Mouse (Mus musculus): ENCODE results near the gene Cabp1. TPM values are rescaled to one million over a fixed set of nuclear protein-coding genes. Genes with fewer than 3 reads are reported as not detected.

The Cabp1 gene
- total RNA-seq, 2 experiments from 2014 or later, result 107 to 115 TPM

DNA sequence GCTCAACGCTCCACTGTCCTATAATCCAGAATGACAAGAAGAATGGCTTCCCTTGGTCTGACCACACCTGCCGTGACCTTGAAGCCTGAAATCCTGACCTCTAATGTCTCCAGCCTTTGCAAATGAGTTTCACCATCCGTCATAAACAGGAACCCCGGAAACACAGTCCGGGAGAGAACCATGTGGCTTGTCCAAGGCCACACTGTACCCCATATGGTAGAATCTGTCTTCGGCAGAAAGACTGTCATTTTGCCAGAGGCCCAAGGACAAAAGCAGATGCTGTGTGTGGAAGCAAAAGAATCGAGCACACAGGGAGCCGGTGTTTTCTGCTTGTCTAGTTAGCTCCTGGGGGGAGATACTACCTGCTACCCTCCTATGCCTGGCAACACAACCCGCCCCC is 18.3 kb upstream of the Cabp1 start:
- no peak for DNase-seq (ENCODE audit: low spot score in 2 of 2)

DNA sequence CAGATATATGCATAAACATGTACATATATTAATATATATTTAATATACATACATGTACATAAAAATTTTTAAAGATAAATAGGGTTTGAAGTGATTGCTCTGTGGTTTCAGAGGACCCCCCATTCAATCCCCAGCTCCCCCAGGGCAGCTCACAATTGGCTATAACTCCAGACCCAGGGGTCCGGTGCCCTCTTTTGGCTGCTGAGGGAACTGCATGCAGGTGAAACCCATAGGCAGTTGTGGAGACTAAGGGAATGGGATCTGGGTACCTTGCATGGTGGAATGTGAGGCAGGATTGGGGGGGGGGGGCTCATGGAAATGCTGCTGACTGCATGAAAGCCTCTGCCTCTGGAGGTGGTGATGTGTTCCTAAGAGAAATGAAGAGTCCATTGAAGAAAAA is 16.2 kb upstream of the Cabp1 start:
- no peak for DNase-seq (ENCODE audit: low spot score in 2 of 2)

DNA sequence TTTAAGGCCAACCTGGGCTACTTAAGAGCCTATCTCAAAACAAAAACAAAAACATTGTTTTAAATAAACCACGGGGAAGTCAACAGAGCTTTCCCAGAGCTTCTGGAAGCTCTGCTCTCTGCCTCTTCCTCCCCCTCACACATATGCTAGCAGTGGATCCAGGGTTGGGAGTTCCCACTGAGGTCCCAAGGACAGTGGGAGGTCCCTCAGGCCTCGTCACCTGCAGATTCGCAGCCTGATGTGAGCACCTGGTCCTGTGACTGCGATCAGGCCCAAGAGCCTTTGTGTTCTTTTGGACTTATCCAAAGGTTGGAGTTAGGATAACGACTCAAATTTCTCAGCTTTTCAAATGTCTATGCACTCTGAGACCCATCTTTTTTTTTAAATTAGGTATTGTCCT is 14.4 kb upstream of the Cabp1 start:
- DNase-seq (ENCODE audit: low spot score in 2 of 2), result no peak

DNA sequence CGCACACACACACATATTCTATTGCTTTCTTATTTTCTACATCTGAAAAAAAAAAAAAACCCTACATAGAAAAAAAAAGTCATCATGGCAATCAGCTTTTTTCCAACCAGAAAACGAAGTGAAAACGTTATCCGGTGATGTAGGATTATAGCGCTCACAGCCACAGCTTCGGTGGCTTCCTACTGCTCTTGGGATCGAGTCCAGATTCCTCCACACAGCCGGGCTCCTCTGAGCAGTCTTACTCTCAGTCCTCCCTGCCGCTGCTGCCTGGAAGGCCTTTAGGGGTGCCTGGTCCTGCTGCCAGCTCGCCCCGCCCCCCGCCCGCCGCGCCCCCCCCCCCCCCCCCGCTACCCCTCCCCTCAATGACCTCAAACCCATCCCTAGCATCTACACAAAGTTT is 13.7 kb upstream of the Cabp1 start:
- DNase-seq (ENCODE audit: low spot score in 2 of 2), result no peak

DNA sequence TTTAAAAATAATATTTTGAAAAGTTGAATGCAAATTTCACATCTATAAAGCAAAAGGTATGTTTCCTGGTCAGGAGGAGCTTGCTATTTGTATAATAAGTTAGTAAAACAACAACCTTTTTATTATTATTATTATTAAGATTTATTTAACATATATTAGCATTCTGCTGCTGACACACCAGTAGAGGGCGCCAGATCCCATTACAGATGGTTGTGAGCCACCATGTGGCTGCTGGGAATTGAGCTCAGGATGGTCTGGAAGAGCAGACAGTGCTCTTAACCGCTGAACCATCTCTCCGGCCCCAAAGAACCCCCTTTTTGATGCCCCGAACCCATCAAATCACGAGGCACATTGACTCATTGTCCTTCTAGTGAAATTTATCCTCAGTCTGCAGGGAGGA is 13.1 kb upstream of the Cabp1 start:
- DNase-seq (ENCODE audit: low spot score in 2 of 2), result no peak

DNA sequence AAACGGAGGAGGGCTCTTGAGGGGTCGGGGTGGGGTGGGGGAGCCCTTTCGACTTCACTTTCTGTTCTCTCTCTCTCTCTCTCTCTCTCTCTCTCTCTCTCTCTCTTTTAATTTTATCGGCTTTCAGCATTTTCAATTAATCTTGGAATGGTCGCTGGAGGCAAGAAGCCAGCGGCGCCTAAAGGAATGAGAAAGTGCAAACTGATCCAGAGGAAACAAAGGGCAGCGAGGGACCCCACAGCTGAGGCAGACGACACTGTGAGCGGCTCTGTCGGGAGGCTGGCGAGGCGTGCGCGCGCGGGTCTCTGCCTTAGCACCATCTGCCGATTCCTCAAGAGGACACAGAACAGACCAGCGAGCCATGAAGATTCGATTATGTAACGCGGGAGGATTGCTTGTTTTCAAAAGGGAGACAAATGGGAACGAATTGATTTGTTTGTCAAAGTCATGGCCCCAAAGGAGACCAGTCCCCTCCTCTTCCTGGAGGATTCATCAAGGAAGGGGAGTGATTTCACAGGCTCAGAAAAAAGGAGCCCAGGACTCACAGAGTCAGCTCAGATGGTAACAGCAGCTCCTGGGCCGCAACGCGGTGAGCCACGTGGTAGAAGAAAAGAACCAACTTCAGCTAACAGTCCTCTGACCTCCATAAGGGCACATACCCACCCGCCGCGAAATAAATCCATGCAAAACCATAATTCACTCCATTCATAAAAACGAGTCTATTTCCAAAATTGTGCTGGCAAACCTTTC is 10.6 kb upstream of the Cabp1 start:
- peak in 1 of 2 experiments; percentile 53 for DNase-seq (ENCODE audit: low spot score in 2 of 2)

DNA sequence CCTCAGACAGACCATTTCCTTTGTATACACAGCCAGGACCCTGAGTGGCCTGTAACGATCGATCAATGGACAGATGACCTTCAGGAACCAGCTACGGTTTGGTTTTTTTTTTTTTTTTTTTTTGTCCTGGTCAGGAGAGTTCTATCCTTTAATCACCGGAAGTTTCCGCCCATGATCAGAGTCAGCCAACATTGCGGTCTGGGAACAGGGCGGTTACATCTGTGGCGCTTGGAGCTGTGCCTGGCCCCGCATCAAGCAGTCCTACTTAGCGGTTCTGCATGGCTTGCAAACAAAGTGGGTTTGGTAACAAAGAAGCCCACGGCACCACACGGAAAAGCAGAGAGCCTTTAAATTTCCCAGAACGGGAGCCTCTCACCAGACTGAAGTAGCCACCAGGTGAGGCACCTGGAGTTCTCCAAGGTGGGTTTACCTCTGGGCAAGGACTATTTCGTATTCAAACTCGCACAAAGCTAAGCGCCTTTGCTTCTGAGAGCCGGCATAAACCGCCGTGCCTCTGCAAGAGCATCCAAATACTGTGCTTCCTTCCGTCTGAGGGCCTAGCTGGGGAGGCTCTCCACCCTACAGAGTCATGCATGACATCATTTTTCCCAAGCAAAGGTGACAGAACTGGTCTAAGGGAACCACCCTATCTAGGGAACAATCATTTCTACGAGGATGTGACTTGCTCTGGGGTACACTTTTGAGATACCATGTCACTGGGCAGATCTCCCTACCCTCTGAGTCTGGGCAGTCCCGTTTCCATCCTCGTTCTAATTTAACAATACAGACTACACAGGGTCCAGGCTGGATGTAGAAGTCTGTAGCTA is 9.8 kb upstream of the Cabp1 start:
- no peak for DNase-seq (ENCODE audit: low spot score in 2 of 2)

DNA sequence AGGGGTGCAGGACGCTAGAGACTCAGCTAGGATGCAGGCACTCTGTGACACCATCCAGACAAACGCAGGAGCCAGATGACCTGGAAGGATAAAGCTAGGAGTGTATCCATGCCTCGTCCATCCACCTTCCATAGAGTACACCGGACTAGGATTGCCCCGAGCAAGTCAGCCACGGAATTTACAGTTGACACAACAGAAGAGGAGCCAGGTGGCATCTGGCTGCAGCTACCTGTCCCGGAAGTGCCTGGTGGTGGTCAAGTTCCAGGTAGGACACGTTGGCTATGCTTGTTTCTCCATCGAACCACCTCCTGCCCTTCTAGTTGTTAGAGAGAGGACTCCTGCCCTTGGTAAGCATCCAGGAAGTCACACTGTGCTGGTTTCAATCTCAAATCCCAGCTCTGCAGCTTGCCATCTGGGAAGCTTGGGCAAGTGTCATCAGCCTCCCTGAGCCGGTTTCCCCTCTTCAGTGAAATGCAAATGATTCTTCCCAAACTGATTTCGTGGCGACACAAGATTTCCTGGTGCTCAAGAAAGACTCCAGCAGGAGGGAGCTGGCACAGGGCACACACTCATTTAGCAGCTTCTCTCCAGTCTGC is 543 bp upstream of the Cabp1 start:
- no peak for DNase-seq (ENCODE audit: low spot score in 2 of 2)

DNA sequence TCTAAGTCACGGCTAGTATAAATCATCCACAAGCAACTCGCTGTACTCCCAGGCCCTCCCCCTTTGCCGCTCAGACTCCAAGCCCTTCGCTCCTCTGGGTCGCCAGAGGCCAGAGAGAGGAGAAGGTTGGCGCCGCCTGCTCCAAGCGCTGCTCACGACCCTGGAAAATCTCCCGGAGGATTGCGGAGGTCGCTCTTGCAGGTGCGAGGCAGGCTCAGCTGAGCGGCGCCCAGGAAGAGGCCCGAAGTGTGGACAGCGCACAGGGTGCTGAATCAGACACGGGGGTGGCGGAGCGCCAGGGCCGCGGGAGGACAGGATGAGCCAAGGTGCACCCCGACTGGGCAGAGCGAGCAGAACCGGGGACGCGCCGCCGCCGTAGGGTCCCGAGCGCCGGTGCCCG is 955 bp downstream of the Cabp1 start:
- DNase-seq (ENCODE audit: low spot score in 2 of 2), result no peak

DNA sequence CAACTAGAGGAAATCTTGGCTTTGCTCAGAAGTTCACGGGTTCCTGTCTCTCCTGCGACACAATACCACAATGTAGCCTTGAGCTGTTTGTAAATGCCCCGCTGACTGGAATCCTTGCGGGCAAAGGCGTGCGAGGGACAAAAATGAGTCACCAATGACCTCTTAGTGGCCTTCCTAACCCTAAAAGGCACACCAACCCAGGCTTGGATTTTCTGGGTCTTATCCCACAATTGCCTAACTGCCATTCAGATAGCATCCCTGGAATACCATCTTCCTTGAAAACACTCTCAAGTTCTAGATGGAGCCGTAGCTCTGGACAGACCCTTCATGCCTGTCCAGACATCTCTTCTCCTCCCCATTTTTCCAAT is 1.4 kb downstream of the Cabp1 start:
- DNase-seq (ENCODE audit: low spot score in 2 of 2), result no peak

DNA sequence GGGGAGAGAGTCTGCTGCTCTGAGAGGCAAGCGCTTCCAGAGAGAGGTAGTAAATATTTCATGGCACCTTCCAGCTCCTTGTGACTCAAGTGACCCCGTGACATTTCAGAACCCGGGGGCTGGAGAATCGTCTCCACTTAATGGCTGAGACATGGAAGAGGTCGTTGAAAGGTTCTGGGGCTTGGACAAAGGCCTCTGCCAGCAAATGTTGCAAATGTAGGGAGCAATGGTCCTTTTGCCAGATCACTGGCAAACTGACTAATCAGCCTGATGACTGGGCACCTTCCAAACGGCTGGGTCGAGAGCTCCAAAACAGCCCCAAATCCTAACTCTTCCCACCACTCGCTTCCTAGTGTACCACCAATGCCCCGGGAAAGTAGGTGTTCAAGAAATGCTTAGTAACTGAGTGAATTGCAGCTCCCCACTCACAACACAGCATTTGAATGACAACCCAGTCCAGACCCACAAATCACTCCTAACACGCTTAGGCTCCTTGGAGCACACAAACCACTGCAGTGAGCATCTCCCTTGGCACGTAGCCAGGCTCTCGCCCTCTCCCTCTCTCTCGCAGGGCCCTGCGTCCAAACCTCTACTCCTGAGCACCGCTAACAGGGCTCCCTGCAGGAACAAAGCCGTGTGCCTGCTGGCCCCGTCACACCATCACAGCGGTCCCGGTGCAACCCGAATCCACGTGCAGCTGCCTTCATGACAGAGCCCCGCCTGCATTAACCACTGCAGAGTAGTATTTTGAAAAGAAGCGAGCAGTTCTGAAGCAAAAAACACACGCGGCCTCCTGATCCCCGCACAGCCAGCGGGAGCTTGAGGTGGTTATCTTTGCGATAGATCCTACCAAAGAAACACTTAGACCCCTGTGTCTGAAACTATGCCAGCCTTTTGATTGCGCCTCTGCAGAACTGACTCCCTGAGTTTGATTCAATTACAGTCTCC is 2.0 kb downstream of the Cabp1 start:
- no peak for DNase-seq (ENCODE audit: low spot score in 2 of 2)

DNA sequence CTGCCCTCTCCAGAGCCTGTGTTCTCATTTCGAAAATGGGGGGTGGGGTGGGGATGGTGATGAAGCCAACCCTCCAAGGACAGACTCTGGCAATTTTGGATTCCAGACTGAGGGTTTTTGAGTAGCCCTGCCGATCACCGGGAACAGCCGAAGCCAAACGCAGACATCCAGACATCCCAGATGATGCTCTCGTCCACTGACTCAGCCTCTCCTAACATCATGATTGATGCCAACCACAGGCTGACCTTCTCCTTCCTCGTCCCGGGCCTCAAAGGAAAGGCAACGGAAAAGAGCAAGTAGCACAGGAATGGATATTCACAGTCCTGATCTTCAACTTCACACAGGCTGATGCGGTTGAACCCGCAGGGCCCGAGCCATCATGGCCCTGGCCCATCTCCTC is 4.1 kb downstream of the Cabp1 start:
- no peak for DNase-seq (ENCODE audit: low spot score in 2 of 2)

DNA sequence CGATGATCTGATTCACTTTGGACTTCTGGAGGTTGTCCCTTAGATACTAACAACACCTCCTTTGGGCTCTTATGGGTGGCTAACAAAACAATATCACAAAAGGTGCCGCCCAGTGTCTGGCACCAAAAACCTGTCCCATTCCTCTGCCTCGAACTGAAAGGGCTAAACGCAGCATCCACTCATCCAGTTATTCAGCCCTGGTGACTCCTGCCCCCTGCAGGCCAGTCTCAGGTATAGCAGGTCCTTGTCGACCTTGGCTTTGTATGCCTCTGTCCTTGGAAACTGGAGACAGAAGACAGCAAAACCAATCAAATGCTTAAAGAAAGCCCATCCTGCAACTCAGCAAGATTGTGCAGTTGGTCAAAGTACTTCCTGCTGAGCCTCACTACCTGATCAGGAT is 5.4 kb downstream of the Cabp1 start:
- DNase-seq (ENCODE audit: low spot score in 2 of 2), result no peak

DNA sequence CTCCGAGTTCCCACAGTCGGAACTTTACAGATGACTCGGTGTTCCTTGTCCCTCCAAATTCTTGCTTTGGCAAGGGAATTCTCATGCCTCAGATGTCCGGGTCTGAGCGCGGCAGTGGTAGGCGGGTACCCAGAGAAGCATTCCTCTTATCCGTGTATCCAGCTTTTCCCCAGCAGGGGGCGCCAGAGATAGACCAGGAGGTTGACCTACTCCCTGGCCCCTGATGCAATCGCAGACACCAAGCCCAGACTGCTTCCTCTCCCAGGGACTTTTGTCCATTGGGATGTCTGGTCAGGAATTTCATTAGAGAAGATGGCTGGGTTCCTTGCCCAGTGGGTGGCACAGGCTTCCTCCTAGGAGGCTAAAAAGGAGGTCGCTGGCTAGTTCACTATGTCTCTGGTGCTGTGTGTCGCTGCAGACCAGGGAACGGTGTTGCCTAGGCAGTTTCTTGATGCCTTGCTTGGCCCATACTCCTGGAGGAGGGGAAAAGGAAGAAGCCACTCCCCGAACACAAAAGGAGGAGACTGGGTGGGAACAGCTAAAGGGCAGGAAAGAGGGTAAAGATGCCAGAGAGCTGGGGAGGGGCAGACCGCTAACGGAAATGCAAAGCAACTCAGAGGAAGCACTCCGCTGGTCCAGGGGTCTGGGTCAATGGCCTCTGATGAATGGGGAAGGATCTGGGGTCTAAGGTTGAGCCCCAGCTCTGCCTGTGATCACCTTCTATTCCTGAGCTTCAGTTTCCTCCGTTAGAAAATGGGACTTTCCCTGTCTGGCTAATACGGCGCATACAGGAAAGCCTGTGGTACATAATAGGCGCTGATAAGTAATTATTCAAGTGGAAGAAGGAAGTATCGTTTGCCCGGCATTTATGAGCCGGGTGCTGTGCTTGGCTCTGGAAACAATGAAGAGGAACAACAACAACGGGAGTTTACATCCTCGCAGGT is 6.7 kb downstream of the Cabp1 start:
- peak; percentile 90 to 94 for DNase-seq (ENCODE audit: low spot score in 2 of 2)

DNA sequence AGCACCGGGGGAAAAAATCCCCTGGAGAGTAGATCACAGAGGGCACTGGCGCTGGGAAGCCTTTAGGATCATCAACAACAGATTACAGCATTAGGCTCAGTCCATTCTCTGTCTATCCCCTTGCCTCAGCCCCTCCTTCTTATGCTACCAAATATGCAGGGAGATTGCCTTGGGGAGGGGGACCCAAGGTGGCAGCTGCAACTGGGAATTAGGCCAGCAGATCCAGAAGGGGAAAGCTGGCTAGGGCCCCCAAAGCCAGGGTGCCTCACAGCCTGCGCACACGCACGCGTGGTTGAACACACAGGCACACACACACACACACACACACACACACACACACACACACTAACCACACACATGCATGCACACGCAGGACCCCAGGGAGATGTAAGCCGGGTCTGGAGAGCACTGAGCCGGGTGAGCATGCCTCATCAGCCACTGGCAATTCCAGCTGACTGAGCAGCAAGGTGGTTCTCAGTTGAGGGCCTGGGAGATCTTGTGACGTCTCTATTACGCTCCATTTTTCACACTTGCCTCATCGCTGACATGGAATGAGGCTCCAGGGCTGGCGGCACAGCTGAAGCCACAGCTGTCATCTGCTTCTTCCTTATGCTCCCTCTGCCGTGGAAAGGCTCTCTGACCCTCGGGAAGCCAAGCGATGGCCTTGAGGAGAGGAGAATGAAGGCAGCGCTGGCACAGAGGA is 7.7 kb downstream of the Cabp1 start:
- no peak for DNase-seq (ENCODE audit: low spot score in 2 of 2)

DNA sequence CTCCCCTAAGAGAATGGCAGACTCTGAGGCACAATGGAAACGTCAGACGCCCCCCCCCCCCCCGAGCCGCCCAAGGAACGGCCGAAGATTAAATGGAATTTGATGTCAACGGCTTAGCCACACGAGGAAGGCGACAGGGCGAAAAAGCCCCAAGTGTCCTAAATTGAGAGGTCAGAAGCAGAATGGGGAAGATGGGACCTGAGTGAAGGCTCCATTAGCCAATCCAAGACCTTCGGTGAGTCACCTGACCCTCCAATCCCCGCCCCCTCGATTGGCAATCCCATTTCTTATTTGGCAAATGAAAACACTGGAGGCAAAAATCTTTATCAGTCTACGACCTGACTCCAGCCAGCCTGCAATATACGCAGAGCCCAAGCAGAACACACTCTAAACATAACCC is 9.5 kb downstream of the Cabp1 start:
- peak in 1 of 2 experiments; percentile 59 for DNase-seq (ENCODE audit: low spot score in 2 of 2)

DNA sequence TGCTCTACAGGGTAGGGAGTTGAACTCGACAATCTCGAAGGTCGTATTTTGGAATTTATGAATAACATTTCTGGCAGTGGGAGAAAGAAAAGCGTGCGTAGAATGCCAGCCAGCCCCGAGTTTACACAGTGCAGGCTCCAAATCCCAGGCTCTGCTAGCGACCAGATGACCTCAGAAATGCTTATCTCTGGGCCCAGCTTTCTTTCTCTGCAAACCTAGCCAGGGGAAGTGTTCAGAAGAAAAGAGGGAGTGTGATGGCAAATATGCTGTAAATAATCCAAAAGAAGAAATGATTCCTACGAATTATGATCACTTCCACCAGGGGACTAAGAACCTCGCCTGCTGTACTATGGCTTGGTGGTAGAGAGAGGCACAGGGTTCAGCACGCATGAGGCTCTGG is 10.7 kb downstream of the Cabp1 start:
- no peak for DNase-seq (ENCODE audit: low spot score in 2 of 2)

DNA sequence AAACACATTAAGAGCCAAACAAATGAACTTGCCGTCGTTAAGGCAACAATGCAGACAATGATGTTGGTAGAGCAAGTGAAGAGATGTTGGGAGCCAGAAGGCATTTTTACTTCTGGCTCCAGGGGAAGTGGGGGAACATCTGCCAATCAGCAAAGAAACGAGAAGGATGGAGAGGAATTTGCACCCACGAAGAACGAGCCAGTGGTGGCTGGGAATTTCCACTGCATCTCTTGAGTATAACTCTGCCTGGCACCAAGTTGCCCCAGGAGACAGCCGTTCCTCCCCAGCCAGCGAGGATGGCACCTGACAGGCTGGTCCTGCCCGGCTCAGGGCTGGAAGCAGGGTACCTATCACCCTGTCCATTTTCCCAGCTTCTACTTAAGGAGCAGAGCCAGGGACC is 11.3 kb downstream of the Cabp1 start:
- no peak for DNase-seq (ENCODE audit: low spot score in 2 of 2)

DNA sequence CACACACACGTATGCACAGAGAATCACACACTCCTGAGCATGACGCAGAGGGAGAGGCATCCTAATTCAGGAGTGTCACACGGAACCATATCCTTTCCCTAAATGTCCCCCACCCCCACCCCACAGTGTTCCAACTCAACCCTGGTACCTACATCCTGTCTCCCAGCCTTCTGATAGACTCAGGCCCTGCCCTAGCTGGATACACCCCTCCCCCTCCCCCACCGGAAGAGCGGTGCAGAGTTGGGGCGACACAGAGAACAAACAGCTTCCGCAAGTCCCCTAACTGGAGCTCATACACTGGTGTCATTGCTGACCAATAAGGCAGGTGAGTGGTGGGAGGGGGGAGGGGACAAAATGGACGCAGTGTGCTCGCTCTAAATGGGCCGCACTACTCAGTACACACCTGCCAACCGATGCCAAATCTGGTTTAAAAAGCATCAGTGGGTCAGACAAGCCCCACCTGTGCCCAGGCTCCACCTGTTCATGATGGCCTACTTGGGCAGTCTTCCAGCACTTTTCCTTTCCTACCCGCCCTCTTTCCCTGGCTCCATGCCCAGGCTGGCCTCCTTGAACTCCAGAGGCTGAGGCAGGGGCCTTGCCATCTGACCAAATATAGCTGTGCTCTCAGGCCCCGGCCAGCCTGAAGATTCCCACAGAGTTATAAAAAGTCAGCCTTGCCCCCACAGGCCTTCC is 12.8 kb downstream of the Cabp1 start:
- no peak for DNase-seq (ENCODE audit: low spot score in 2 of 2)
